Mouse (Mus musculus) left cerebral cortex, adult 9 months (tissue): ENCODE results near the gene Rcbtb2.
"Not testable (repeated sequence)": the region's sequence is repeated elsewhere in the genome, so short reads cannot be mapped to it uniquely, and the experiment has no call there.

ENCODE experiments used
- DNase-seq, 2 experiments: peaks; one replicate each; pipeline ENCODE4 v3.0.0; 2022; ENCODE audit warnings: low spot score in 2 of 2

Rcbtb2 gene

DNA sequence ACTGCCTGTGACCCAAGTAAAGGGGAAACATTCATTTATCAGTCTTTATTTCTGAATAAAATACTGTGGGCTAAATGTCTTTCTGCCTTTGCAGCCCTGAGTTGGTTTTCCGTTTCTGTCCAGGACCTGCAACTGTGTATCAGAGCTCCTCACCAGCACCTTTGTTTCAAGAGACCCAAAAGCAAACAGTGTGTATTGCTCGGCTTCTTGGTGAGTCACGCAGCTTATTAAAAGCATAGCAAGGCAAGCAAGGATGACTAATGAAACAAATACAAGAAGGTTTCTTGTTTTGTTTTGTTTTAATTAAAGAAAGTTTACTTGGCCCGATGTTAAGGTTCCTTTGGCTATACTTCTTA is at the start of gene Rcbtb2:
Rcbtb2 (plus strand) TSS at position 115 of the 356 bp plus-strand sequence.
- no peak for DNase-seq

DNA sequence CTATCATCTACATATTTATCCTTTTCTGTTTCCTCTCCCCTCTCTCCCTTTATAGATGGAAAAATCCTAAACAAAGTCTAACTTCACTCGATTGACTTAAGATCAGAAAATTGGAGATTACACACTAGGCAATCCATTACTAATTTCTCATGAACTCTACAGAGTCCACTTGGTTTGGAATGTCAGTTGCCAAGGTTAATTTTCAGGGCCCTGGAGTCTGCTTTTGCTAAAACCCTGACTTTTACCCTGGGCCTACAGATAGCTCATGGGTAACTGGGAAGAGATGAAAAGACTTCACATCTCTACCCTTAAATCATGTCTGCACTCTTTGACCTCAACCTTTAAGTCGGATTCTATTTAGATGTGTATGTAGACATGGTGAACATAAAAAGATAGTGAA is 39.3 kb upstream of the Rcbtb2 start:
- DNase-seq = no peak

DNA sequence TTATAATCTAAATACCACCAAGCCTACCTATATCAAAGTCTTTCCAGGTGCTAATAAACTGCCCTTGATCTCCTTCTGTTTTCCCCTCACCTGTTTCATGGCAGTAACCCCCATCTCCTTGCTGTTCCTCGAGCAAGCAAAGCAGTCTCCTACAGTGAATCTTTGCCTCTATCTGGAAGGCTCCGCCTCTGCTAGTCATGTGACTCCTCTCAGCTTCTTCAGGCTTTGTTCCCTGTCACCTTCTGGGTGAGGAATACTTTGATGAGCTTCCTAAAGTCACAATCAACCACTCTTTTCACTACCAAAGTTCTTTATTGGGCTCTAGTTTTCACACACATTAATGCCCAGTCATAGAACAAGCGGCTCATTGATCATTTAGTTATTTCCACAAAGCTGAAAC is 36.4 kb upstream of the Rcbtb2 start:
- no peak for DNase-seq

DNA sequence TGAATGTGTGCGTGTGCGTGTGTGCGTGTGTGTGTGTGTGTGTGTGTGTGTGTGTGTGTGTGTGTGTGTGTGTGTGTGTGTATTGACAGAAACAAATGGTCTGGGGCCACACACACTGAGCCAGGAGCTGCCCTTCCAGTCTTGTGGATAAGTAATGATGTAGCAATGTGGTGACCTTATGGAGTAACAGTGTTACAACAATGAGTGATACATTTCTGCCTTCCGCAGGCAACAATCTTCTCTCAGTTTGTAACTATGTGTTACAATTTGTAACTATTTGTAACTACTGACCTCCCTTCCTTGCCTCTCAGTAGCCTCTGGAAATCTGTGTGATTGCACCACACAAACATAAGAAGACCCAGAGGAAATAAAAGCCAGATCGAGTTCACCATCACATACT is 35.6 kb upstream of the Rcbtb2 start:
- DNase-seq = no peak

DNA sequence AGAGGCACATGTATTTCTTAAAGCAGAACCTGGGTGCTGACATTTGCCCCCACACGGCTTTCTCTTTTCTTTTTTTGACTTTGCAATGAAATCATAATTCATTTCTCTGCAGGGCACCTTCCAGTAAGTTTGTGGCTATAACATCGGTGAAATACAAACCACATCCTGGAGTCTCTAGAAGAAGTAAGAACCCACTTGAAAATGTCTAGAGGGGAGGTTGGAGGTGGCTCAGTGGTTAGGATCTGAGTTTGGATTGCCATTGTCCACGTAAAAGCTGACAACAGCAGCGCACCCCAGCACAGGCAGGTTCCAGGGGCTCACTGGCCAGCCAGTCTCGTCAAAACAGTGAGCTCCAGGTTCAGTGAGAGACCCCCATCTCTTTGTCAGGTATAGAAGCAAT is 35.1 kb upstream of the Rcbtb2 start:
- DNase-seq = no peak

DNA sequence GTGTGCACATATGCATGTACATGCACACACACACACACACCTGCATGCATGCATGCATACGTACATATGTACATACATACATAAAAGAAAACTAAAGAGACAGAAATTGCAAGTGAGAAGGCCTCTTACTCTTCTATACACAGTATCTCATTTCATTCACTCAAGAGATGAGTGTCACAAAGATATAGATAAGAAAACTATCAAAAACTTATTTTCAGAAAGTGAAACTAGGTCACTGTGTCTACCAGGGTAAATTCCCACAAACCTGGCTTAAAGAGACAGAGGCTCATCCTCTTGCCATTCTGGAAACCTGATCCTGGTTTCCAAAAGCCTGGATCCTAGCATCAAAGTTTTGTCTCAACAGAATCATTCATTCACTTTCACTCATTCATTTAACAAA is 34.6 kb upstream of the Rcbtb2 start:
- no peak for DNase-seq

DNA sequence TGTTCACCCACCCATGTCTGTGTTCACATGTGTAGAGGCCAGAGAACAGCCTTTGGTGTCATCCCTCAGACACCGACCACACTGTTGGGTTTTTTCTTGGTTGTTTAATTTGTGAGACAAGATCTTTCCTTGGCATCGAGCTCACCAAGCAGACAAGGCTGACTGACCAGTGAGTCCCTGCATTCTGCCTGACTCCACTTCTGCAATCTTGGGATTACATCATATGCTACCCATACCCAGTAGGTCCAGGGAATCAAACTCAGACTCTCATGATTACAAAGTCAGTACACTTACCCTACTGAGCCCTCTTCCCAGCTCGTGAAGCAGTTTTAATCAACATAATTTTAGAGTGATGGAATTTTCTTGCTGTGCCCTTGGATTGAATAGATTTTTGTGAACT is 30.0 kb upstream of the Rcbtb2 start:
- no peak for DNase-seq

DNA sequence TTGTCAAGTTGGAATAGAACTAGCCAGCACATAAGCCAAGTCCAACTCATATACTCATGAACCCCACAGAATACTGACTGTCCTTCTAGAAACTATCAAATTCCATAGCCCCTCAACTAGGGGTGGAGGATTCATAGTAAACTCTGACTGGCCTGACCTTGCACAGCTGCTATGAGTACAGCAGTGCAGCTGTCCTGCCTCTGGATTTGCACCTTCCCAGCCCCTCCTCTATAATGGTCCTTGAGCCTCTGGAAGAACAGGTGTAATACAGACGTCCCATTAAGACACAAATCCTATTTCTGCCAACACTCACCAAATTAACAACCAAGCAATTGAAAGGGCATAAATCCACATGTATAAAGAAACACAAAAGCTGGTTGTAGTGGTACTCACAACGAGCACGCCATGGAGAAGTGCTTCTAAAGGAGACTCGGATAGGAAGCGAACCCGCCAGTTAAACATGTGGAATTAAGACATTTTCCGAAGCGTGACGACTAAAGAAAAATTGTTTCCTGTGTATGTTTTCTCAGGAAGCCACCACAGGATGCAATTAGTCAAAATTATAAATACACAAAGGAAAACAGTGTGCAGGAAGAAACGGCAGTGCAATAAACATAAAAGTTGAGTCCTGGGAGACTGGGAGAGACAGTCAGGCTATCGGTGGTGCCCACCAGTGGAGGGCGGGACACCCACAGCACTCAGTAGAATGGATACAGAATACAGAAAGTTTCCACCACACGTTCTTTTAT is 27.9 kb upstream of the Rcbtb2 start:
- no peak for DNase-seq

DNA sequence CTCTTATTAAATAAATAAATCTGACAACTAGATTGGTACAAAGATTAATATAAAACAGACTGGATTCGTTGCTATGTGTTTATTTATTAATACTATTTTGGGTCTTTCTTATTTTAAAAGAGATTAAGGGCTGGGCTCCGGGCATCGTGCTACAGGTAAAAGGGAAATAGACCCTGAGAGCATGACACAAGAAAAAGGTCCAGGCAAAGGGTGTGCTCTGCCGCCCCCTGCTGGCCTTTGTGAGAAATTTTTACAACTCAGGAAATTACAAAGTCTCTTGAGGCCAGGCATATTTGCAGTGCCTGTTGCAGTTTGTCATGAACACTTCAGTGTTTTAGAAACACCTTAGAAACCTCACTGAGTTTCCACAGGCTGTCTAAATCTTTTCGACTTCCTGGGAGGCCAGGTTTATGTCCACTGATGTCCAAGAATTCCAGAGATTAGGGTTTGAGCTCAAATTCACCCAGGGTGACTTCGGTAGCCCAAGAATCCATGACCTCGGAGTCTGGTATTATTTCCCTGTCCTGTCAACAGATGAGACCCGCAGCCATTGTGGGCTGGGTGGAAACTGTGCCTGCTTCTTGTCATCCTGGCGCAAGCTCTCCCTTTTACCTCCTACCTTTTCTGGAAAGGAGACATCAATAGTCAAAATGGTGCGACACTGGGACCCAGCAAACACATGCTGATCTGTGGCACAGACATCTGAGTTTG is 24.0 kb upstream of the Rcbtb2 start:
- peak in 1 of 2 experiments; percentile 34 for DNase-seq

DNA sequence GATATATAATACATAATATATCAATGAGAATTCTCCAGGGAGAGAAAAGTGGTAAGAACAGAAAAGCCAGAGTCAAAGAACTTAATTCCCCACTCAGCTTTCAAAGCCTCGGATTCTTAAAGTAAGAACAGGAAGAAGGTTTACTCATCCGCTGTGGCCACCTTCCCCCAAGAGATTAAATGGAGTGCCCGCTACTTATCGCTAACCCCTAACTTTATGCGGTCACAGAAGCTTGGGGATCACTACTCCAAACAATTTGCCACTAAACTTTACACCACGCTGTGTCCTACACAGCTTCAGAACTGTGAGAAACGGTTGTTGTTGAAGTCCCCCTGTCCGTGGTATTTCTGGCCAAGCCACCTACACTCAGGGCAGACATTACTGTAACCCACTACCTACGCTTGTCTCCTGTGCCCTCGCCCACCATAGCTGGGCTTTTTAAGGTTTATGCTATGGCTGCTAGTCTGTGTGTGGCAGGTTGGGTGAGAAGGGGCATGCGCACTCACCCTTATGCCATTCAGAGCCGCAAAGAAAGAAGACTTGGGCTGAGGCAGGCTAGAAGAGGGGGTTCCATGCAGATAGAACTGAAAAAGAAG is 20.5 kb upstream of the Rcbtb2 start:
- no peak for DNase-seq

DNA sequence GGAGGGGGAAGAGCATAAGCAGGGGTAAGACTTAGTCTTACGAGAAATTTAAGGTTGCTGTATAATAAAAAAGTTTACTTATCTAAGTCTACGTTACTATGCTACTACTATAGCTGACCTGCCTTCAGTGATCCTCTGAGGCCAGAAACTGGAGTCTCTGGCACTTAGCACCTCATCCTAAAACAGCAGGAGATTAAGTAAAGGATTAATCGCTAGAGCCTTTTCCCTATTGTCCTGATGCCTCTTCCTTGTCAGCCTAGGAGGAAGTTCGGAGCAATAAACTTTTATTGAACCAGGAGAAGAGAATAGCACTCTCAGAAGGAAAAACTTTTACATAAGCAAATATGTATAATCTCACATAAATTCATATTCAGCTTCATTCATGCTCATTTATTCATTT is 19.9 kb upstream of the Rcbtb2 start:
- not testable (repeated sequence) for DNase-seq

DNA sequence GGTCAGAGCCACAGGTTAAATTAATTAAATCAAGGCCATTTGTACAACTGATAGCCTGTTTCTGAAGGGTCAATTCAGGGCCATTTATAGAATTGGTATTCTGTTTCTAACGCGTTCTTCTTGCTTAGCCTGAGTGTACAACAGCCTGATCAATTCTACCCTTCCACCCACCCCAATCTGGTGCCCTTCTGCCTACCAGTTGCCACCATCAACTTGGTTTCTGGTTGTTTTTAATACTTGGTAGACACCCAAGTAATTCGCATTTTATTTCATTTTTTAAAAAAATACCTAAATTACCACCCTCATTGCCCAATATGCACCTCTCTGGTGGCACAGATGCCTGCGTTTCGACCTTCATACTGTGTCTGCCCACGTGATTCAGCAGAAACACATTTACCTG is 17.9 kb upstream of the Rcbtb2 start:
- DNase-seq = no peak

DNA sequence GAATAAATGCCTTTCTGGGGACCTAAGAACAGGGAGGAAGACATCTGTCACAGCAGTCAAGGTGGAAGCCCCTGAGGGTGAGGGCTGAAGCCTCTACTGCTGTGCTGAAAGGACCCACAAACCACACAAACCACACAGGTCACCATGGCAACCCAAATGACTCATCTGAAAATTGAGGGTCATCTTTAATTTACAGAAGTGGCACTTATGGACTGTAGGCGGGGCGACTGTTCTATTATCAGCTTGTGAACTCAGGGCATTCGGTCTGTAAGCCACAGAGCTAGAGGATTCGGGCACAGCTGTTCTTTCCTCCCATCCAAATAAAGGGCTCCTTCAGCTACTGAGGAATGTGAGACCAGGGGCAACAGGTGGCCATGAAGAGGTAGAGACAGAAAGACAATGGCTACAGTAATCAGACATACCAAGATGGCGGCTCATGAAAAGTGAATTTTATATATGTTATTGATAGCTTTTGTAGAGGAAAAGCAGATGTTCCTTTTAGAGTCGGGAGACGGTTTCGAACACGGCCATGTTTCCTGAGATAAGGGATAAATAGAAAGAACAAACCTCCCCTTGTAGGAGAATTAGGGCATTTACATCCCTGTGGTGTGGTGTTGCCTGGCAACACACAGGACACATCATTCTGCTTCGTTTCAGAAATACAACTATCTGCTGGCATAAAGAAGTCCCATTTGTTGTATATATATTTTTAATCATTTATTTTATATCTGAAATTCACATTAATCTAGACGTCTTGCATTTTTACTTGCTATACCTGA is 17.2 kb upstream of the Rcbtb2 start:
- no peak for DNase-seq

DNA sequence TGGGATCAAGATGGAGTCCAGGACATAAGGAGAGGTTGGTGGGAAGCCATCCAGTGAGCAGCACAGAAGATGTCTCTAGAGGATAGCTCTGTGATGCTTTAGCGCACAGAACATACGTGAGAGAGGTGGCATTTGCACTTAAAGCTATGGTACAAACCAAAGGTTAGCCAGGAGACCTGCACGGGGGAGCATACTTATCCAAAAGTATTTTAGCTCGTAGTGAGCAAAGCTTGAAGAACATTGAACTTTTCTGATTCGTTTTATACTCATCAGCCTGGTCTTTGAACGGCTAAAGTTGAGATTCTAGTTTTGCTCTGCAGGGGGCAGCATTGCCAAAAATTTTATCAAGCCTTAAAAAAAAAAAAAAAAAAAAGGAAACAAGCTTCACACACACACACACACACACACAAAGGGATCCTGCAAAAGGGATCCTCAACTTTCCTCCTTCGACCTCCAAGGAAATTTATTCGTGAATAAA is 16.6 kb upstream of the Rcbtb2 start:
- DNase-seq = peak in 1 of 2 experiments; percentile 59

DNA sequence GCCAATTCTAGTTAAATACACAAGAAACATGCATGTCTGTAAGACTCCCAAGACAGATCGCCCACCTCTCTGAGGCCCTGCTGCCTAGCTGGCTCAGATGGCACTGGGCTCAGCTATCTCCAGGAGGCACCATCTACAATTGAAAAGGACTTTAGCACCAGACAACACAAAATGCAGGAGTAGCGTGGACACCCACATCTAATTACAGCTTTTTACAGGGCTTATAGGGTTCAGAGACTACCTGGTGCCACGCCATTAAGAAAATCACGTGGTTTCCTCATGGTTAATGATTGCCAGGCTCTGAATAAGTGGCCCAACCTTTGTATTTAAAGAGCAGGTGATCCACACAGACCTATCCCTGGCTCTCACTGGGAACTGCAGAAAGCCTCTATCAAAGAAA is 15.9 kb upstream of the Rcbtb2 start:
- DNase-seq = no peak

DNA sequence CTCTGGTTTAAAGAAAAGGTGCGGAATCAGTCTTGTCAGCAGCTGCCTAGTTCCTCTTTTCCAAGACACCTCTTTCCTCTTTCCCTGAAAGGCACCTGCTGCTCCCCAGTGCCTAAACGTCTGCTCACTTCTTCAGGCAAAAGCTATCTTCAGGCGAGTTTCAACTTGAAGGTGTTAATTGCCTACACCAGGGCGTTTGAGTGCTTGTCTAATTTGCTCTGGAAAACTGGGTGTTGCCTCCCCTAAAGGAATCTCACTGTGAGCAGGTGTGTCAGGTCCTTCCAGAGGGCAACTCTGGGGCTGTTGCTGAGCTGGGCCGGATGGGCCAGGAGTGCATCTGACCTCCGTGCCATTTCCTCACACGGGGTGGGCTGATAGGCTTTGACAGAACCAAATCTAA is 15.5 kb upstream of the Rcbtb2 start:
- no peak for DNase-seq

DNA sequence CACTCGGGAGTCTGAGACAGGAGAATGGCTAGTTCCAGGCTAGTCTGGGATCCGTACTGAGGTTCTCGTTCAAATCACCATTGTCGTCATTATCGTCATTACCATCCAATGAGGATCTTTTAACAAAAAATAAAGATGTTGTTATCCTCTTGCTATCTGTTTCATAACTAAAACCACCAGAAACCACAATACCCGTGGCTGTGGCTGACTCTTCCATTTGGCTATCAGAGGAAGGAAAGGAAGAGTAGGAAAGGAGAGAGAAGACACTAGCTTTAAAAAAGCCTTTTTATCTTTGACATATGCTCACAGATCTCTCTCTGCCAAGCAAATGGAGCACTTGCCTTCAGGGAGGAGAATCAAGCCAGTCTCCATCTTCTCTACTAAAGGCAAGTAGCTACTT is 14.9 kb upstream of the Rcbtb2 start:
- DNase-seq = no peak

DNA sequence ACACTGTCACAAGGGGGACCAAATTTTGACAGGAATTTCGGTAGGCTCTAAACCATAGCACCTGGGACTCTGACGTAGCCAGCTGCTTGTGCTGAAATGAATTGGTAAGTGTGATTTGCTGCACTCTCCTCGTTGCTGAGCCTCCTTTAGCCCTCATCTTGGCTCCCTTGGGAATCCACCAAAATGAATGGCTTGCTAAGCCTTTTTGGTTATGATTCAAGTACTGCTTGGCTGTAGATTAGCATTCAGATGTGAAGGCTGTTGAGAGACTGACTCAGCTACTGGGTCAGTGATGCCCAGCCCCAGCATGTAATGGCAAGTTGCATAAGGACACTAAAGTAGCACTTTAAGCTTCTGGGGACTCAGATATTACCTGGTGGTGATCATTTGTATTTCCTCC is 12.2 kb upstream of the Rcbtb2 start:
- DNase-seq = no peak

DNA sequence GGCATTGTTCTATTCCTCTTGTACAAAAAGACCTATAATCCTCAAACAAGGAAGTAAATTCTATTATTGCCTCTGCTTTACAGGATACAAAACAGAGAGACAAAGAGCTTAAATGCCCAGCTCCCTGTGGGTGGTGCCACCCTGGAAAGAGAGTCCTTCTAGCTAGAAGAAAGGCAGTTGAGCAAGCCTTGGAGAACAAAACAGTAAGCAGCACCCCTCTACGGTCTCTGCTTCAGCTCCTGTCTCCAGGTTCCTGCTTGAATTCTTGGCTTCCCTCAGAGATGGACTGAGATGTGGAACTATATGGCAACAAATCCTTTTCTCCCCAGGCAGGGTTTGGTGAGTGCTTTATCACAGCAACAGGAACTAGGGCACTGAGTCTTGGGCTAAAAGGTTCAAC is 11.7 kb upstream of the Rcbtb2 start:
- no peak for DNase-seq

DNA sequence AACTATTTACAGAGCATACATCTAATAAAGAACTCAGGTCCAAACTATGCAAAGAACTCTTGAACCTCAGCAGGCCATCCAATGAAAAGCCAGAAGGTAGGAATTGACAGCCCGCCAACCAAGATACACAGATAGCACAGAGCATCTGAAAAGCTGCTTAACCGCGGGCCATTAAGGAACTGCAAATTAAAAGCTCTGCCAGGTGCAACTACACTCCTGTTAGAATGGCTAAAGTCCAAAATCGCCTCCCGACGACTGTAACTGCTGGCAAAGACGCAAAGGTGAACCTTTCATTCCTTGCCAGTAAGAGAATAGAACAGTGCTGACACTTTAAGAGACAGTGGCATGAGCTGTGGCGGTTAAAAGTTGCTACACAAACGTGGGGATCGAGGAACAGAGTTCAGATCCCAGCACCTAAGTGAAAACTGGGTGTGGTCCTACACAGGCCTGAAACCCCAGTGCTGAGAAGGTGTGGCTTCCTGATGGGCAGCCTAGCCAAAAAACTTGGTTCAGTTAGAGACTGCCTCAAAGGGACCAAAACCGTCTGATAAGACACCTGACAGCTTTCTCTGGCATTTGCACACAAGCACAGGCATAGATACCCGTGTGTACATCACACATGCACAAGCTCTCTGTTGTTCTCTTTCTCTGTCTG is 10.5 kb upstream of the Rcbtb2 start:
- no peak for DNase-seq

DNA sequence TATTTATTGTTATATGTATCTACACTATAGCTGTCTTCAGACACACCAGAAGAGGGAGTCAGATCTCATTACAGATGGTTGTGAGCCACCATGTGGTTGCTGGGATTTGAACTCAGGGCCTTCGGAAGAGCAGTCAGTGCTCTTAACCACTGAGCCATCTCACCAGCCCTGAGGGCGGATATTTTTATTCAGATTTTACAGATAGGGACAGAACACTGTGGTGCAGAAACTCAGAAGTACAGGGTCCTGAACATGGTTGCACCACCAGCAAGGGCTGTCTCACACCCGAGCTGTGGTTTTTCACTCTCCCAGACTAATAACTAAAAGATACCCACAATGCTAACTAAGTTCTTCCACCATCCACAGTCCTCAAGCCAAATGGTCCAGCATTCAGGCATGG is 7.9 kb upstream of the Rcbtb2 start:
- not testable (repeated sequence) for DNase-seq

DNA sequence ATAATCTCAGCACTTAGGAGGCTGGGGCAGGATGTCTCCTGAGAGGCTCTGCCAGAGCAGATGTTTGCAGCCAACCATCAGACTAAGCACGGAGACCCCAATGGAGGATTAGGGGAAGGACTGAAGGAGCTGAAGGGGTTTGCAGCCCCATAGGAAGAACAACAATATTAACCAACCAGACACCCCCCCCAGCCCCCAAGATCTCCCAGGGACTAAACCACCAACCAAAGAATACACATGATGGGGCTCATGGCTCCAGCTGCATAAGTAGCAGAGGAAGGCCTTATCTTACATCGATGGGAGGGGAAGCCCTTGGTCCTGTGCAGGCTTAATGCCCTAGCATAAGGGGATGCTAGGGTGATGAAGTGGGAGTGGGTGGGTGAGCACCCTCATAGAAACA is 6.5 kb upstream of the Rcbtb2 start:
- no peak for DNase-seq
